Mouse (Mus musculus): ENCODE measurements at regions not wholly inside any gene's neighbourhood (a gene's known extent, or its start where the extent isn't known, plus 50 kb on each side); places are given as distances from the start of the nearest gene placed in this dataset.

DNA sequence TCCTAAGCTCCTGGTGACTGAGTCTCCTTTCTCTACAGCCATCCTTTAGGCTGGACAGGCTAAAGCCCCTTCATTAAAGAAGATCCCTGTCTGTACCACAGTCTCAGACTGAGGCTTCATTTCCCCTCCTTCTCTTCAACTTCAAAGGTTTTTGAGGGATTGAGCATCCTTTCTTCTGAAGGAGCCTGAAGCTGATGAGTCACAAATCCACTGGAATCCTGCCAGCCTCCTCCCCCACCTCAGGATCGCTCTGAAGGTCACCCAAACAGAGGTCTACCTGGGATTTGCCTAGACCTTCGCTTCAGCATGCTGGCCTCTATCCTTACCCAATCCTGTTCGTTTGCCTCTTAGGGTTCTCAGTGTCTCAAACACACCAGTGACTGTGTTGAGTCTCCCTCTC, 57.7 kb upstream of the Ror1 start:
- DNase-seq = no peak

DNA sequence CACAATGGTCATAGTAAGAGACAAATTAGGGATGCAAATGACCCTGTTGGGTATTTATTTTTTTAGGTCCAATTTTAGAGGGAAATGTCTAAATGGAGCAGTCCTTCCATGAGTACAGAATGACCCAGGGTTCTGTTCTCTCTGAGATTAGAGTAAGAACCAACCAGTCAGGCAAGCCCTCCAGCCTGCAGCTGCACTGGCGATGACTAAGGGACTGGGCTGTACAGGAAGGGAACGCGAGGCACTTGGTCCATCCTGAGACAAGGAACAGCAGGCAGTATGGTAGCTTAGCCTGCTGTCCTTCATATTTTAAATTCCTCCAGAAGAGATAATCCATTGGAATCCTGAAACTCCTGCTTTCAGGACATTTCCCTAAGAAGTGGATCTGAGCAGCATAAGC, 55.9 kb upstream of the Ror1 start:
- no peak for DNase-seq

DNA sequence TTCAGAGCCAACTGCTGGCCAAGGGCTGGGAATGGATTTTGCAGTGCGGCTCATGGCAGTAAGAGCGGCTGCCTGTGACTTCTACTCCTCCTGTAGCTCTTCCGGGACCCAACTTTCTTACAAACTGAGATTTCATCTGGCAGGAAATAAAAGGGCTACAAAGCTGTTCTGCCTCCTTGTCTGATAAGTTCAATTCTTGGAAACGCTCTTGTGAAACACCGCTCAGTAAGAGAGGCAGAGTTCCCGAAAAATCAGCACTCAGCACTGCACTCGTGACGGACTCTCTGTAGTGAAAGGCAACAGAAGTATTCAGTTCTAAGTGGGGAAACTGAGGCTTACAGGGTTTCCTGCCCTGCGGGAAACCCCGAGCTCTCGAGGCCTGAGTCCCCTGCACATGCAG, 53.6 kb upstream of the Ror1 start:
- DNase-seq = peak; percentile 18 to 22

DNA sequence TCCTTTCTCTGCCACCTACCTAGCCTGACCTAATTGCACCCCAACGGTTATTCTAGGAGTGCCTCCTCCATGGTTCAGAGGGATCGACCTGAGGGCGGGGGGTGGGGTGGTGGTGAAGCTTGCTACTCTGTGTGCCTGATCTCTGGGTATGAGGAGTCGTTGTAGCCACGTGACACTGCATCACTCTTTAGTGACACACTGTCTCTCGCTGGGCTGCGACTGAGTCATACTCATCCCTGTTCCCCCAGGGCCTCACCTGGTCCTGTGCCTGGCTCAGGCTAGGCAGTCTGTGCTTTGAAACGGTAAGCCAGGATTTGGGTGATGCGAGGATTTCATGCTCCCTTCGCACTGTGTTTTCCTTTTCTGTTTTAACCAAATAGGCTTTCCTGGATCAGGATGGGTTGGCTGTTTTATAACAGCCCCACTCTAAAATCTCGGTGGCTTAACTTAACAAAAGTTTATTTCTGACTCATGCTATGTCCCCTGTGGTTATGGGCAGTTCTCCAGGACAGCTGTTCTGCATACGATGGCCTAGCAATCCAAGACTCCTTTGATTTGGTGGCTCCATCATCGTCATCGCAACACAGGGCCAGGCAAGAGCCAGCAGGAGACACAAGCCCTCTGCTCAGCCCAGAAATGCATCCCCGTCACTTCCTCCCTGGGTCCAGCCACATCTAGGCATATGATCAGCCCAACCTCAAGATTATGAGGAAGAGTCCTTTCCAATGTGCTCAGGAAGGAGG, 50.3 kb upstream of the Ror1 start:
- peak; percentile 73 for DNase-seq
